Mouse (Mus musculus) layer of hippocampus, adult 11-12 months (tissue): ENCODE results near the gene Cdc42ep4.

Experiments
- DNase-seq: peaks from one replicate; pipeline ENCODE4 v3.0.0; 2022; ENCODE audit warnings: low spot score

Gene Cdc42ep4

DNA sequence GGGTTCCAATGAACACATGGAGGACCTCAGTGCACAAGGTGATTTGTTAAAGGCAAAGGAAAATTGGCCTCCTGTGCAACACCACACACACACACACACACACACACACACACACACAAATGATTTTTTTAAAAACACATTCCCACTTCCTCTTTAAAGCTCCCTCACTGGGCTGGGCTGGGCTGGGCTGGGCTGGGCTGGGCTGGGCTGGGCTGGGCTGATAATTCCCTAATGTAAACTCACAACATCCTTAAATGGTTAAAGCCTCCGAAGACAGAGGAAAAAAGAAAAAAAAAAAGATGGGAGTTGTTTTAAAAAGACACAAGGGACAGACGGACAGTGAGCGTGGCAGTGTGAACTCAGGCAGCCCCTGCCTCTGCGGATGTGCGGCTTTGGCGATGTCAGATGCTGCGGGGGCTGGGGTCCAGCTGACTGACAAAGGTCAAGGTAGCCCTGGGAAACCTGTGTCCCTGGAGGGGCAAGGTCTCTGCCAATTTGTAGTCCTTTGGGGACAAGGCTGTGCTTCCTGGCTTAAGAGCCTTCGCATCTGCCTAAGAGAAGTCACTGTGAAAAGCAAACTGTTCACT, 26.3 kb upstream of the Cdc42ep4 start:
- DNase-seq = no peak

DNA sequence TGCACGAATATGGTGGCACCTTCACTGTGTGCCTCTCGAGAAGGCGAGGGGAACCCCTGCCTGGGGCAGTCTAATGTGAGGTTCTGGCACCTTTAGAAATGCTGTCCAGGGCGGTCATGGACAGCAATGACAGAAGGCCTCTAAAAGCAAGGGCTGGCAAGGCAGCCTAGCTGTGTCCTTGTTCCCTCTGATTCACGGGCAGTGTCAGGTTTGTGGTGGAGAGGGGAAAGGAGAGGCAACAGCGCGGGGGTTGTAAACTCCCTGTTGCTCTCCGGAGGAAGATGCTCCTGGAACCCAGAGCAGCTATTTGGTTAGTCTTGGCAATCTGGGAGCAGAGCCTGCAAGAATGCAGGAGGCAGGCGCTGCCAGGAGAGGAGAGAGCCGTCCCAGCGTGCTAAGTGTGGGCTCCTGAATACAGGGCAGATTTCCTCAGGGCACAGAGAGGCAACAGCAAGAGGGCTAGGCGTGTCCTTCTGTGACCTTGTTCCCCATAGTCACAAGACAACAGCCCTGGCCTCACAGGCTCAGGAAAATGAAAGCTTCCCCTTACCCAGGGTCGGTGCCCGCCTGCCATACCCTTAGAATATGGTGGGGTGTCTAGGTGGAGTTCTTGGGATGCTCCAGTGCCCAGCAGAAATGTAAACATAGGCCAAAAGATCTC, 25.3 kb upstream of the Cdc42ep4 start:
- DNase-seq = no peak

DNA sequence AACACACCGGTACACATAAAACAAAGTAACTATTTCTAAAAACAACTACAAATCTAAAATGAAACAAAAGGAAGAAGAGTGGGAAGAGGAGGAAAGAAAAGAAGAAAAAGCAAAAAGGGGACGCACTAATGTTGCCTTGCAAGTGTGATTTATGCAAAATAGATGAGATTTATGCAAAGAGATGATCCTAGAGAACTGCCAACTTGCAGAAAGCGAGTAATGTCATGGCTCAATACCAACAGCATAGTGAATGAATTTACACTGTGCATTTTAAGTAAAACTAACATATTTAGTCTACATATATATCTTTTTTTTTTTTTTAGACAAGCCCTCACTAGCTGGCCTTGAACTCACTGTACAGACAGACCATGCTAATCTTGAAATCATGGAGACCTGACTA, 23.1 kb upstream of the Cdc42ep4 start:
- no peak for DNase-seq

DNA sequence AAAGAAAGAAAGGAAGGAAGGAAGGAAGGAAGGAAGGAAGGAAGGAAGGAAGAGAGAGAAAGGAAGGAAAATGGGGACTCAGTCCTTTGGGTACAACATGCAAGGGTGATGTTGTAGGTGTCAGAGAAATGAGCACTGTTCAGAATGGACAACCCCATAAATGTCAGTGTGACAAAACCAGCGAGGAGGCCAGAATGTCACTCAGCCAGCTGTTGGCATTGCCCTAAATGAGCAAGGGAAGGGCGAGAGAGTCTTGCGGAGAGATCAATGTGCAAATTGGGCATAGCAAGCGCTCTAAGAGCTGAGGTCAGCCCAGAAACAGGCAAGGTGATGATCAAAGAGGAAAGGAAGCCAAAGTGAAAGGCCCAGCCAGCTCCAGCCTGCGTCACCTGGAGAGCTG, 21.5 kb upstream of the Cdc42ep4 start:
- no peak for DNase-seq

DNA sequence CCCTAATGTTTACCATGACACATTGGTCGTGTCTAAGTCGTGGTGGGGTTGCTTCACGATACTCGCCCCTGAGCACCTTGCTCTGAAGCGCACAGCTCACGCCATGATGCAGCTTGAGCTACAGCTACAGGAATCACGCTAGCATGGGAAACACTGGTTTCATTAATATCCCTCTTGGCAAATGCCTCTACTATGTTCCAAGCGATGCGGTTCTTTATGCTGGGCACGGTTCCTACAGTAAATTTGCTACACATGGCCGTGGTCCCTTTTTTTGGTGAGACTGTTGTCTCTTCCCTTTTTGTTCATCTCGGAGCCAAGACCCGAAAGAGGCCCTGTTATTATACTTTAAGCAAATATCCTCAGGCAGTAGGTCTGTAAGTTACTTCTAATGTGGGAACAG, 19.5 kb upstream of the Cdc42ep4 start:
- no peak for DNase-seq

DNA sequence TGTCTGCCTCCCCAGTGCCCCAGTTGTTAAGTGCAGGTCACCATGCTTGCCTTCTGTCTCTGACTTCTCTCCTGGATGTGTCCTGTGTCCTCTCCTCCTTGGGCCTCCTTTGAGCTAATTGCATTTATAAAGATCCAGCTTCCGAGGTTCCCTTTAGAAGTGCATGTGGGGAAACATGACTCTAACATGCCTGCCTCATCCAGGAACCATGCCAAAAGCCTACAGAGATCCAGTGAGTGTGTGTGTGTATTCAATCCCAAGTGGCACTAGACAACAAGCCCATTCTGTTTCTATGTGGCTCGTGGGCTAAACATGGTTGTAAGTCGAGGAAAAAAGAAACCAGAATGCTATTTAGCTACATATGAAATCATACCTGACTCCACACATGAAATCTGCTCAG, 16.7 kb upstream of the Cdc42ep4 start:
- no peak for DNase-seq

DNA sequence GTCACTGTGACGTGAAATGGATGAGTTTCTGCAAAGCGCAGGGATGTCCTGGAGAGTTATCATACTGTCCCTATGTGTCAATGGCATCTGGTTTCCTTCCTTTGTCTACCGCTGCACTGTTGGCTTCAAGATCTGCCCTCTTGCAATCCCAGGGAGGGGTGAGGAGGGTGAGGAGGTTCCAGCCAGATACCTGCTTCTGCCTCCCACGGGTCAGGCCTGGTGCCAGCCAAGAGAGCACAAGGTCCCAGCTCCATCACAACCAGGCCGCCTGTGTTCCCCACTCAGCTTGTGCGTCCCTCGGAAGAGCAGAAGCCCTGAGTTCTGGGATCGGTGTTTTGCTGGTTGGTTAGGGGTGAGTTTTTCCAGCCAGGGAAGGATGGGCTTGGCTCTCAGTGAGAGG, 15.6 kb upstream of the Cdc42ep4 start:
- no peak for DNase-seq

DNA sequence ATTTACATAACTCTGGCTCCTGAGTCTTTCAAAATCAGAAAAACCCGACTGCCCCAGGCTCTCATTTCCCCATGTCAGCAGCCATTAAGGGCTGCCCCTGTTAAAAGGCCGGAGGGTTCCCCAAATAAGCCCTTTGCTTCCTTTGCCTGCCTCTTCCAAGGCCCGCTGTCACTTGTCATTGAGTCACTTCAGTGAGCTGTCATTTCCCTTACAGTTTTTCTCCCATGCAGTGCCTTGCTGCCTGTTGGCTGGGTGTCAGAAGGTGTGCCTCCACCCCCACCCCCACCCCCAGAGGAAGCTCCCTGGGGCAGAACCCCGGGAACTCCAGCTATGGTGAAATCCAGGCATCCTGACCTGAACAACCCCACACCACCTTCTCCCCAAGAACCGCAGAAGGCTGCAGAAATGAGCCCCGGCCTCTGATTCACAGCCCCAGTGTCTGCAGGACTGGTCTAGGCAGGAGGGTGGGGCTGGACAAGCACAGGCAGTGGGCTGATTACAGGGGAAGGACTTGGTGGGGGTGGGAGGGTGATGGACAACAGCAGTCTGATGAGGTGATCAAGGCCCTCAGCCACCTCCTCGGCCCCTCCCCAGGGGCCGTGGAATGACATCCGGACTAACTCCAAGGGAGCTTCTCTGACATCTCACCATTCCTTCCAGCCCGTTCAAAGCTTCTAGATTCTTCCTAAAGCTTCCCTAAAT, 14.8 kb upstream of the Cdc42ep4 start:
- DNase-seq = no peak

DNA sequence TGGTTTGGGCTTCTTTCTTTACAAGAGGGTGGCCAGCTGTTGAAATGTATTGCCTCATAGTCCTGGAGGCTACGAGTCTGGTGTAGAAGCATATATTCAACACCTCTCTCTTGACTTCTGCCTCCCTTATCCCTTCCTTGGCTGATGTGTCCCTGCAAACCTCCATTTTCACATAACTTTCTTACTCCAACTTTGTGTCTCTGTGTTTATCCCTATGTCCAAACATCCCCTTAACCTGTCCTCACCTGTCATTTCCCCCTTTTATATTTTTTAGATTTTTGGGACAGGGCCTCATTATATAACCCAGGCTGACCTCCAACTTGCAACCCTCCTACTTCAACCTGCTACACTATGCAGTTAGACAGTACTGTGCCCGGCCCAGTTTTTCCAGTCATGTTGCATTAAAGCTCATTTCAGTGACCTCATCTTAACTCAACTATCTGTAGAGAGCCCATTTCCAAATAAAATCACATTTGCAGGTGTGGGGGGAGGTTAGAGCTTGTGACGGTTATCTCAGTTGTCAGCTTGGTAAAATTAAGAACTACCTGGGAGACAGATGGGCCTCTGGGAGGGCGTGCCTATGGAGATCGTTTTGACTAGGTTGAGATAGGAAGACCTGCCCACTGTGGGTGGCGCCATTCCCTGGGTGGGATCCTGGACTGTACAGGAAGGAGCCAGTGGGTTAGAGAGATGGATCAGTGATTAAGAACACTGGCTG, 12.6 kb upstream of the Cdc42ep4 start:
- DNase-seq = no peak

DNA sequence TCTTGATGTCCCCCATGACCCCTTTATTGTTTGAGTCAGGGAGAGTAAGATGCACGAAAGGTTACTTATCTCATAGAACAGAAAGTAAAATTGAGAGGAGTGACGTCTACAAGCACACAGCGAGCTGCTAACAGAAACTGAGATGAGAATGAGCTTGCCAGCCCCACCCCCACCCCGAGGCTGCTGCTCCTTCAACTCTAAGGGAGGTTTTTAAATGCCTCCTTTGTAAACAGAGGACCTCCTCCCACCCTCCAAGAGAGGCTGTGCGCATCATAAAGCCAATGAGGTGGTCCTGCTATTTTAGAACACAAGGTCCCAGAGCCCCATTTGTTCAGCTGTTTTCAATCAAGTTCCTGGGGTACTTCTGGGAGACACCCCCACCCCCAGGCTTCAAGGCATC, 11.8 kb upstream of the Cdc42ep4 start:
- DNase-seq = no peak

DNA sequence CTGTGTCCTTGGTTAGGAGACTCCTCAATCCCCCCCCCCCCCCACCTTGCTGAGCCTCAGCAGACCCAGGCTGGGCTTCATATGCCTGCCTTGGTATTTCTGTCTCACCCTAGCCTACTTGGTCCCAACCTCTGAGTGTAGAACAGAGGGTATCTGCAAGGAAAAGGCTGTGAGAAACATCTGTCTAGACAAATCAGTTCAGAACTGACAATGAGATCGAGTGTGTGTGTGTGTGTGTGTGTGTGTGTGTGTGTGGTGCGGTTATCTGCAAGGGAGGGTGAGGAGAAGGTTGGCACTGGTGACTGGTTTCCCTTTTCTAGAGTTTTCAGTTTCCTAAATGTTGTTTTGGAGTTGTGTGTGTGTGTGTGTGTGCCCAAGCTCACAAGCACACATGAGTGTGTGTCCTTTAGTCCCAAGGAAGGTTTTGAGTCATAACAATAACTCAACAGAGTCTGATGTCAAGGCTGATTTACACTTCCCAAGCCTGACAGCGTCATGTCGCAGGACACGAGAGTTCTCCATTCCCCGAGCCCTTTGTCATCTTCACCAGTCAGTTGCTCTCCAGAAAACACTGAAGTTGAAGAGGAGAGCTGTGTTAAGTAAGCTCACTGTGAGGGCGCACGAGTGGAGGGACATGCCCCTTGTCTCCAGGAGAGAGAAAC, 10.6 kb upstream of the Cdc42ep4 start:
- no peak for DNase-seq

DNA sequence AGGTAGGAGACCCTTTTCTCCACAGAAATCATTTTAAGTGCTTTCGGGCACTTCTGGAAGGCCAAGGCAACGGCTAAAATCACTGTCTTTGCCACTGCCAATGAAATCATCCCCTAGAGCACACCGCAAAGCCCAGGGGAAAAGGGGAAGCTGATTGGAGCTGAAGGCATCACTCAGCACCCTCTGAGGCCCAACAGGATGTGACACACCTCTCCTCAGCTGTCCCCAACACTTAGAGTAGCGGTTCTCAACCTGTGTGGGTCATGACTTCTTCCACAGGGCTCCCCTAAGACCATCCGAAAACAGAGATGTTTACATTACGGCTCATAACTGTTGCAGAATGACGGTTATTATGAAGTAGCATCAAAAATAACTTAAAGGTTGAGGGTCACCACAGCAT, 10.0 kb upstream of the Cdc42ep4 start:
- DNase-seq = no peak

DNA sequence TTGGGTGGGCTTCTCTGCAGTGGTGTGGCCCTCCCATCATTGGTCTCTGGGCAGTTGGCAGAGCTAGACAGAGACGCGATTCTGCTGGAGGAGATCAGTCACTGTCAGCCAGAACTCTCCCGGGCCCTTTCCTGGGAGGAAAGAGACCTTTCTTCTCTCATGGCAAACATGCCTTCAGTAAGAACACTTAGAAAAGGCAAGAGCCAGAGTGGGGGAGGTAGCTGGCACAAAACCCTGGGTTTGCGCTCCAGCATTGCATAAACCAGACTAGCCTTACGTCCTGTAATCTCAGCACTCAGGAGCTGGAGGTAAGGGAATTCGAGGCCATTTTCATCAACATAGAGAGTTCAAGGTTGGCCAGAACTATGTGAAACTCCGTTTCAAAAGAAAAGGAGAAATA, 8.8 kb upstream of the Cdc42ep4 start:
- no peak for DNase-seq

DNA sequence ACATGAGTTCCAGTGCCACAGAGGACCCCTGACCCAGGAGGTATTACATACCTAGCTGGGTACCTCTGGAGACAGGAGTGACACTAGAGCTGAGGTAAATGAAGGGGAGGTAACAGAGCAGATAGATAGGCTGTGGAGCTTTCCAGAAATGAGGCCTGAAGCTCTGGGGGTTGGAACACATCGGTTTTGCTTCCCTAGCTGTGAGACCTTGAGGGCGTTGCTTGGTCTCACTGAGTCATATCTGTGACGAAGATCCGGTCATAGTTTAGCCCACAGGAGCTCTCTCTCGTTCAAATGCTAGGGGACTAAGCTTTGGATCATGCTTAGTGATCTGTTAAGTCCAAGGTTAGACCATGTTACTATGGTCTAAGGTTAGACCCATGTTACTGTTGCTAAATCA, 7.2 kb upstream of the Cdc42ep4 start:
- no peak for DNase-seq

DNA sequence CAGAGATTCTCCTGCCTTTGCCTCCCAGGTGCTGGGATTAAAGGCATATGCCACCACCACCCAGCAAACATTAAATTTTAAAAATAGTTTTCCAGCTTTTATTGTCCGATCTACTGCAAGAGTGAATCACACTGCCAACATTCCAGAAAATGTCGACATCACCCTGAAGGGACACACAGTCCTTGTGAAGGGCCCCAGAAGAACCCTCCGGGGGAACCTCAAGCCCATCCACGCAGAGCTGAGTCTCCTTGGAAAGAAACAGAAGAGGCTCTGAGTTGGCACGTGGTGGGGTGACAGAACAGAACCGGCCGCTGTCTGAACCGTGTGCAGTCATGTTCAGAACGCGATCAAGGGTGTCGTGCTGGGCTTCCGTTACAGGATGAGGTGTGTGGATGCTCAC, 4.9 kb upstream of the Cdc42ep4 start:
- no peak for DNase-seq

DNA sequence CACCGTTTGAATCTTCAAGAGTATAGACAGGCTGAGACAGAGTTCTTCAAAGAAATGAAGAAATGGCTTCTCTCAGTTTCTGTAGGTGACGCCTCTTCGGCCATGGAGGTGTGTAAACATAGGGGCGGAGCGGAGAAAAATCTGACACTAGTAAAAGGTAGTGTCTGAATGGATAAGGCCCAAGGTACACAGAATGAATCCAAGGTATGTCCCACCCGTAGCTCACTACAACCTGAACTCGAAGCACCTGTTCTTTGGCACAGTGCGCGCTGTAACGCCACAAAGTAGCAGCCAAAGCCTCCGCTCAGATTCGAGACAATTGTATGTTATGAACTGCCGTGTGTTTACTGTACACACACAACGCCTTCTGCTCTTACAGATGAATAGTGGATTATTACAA, 4.2 kb upstream of the Cdc42ep4 start:
- no peak for DNase-seq

DNA sequence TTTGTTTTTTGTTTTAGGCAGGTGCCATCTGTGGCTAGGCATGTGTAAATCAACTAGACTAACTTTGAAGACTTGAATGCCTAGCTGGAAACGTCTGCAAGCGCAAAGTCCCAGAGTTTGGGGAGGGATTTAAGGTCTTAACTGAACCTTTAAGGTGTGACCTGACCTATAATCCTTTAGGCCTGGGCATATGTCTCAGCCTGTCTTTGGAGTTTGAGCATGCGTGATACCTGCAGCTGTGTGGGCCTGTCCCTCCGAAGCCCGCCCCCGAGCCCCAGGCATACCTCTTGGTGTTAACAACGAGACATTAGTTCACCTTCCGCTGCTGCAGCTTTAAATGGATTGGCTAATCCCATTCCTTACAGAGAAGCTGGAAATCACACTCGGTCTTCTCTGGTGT, 3.2 kb upstream of the Cdc42ep4 start:
- DNase-seq = no peak

DNA sequence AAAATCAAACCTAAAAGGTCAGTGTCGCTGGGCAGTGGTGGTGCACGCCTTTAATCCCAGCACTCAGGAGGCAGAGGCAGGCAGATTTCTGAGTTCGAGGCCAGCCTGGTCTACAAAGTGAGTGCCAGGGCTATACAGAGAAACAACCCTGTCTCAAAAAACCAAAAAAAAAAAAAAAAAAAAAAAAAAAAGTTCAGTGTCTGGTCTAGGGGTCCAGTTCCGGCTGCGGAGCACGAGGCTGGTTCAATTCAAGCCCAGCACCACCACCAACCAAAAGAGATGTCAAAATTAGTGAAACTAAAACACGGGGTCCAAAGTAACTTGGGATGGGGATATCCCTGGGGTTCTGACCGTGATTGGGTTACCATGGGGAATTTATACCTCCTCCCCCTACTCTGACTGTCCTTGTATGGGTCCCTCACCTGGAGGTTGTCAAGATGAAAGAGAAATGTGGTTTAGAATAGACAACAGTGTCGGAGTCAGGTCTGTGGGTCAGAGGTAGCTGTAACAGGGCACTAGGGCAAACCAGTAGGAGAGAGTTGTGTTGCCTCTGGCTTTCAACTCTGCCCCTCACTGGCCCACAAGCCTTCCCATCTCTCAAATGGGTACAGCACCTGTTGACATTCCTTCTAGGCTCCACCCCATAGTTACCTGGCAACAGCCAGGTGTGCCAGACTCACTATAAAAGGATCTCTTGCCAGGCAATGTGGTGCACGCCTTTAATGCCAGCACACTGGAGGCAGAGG, 1.2 kb upstream of the Cdc42ep4 start:
- DNase-seq = no peak

DNA sequence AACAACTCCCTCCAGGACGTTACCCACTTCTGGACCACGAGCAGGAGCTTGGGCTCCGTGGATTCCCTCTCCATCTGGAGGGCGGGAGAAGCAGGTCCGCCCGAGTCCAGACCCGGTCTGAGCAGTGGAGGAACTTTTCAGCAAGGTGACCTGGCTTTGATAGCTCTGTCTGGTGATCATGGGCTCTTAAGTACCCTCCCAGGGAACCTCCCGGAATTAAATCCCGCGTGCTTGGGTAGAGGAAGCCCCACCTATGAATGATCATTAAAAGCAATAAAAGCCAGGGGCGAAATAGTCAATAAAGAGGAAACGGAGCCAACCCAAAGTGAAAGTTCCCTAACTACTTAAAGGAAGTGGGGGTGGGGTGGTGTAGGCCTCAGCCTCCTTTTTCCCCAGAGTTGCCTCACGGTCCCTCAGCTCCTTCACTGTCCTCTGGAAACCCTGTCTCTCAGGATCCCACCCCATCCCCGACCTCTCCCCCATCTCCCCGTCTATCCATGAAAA, 529 bp upstream of the Cdc42ep4 start:
- DNase-seq = no peak

DNA sequence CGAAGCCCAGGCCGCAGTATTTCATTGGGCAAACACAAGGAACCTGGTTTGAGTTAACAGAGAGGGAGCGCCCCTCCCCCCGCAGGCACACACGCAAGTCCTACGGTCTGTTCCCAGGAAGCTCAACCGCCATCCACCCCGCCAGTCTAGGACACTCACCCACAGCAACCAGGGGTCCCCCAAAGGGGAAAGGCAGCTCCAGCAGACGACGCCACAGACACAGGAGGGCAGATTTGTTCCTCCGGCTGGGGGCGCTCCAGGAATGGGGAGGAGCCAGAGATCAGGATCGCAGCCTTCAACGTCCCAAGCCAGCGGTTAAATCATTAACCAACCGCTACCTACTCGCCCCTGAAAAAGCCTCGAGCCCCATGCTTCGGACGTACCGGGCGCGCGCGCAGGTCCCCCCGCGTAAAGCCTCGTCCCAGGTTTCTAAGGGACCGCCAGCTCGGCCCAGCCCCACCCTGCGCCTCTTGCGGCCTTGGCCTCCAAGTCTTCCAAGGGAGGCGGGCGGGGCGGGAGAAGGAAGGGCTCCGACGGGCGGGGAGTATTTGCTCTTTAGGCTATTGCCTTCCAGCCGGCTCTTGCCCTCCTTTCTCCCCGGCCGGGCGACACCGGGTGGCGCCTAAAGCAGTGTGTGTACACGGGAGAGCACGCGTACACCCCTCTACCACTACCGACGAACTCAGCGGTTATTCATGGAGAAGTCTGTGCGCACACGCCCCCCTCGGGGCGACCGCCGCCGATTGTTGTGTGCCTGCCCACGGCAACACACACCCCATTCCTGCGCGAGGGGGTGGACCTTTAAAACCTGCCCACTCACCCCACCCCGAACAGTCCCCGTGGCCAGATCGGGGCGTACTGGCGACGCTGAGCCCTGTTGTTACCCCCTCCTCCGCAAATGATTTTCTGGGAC, 854 bp downstream of the Cdc42ep4 start:
- peak; percentile 67 for DNase-seq
